Mouse (Mus musculus): ENCODE data around the gene Prkn. TPM values are rescaled to one million over a fixed set of nuclear protein-coding genes. Genes with fewer than 3 reads are reported as not detected.

The Prkn gene
- polyA plus RNA-seq, 1 experiment, result 28.0 TPM

GRCm38 (mm10) chr17:11788270-11788936 lies 948.2 kb downstream of the Prkn start:
- no peak for DNase-seq (ENCODE audit: extremely low spot score in 1 of 2, low spot score in 1 of 2)

- no peak for DNase-seq (ENCODE audit: extremely low spot score in 1 of 2, low spot score in 1 of 2)
Observed at GRCm38 (mm10) chr17:11795979-11796378, 955.8 kb downstream of the Prkn start.

- DNase-seq (ENCODE audit: extremely low spot score in 1 of 2, low spot score in 1 of 2), result no peak
Observed at GRCm38 (mm10) chr17:11801226-11801625, 961.0 kb downstream of the Prkn start.

- DNase-seq (ENCODE audit: extremely low spot score in 1 of 2, low spot score in 1 of 2), result no peak
Observed at GRCm38 (mm10) chr17:11807280-11807679, 967.1 kb downstream of the Prkn start.

- no peak for DNase-seq (ENCODE audit: extremely low spot score in 1 of 2, low spot score in 1 of 2)
Observed at GRCm38 (mm10) chr17:11817886-11818285, 977.7 kb downstream of the Prkn start.

- no peak for DNase-seq (ENCODE audit: extremely low spot score in 1 of 2, low spot score in 1 of 2)
Observed at GRCm38 (mm10) chr17:11819506-11819905, 979.3 kb downstream of the Prkn start.

GRCm38 (mm10) chr17:11820757-11821156 lies 980.6 kb downstream of the Prkn start:
- DNase-seq (ENCODE audit: extremely low spot score in 1 of 2, low spot score in 1 of 2), result no peak

GRCm38 (mm10) chr17:11829501-11829900 lies 989.3 kb downstream of the Prkn start:
- no peak for DNase-seq (ENCODE audit: extremely low spot score in 1 of 2, low spot score in 1 of 2)

- DNase-seq (ENCODE audit: extremely low spot score in 1 of 2, low spot score in 1 of 2), result no peak
Observed at GRCm38 (mm10) chr17:11837121-11837520, 996.9 kb downstream of the Prkn start.

- DNase-seq (ENCODE audit: extremely low spot score in 1 of 2, low spot score in 1 of 2), result no peak
Observed at GRCm38 (mm10) chr17:11844436-11844835, 1004.3 kb downstream of the Prkn start.

- DNase-seq (ENCODE audit: extremely low spot score in 1 of 2, low spot score in 1 of 2), result no peak
Observed at GRCm38 (mm10) chr17:11844989-11845388, 1004.8 kb downstream of the Prkn start.

GRCm38 (mm10) chr17:11845506-11845905 lies 1005.3 kb downstream of the Prkn start:
- DNase-seq (ENCODE audit: extremely low spot score in 1 of 2, low spot score in 1 of 2), result no peak

GRCm38 (mm10) chr17:11854571-11854970 lies 1014.4 kb downstream of the Prkn start:
- DNase-seq (ENCODE audit: extremely low spot score in 1 of 2, low spot score in 1 of 2), result no peak

- peak in 1 of 2 experiments; percentile 12 for DNase-seq (ENCODE audit: extremely low spot score in 1 of 2, low spot score in 1 of 2)
Observed at GRCm38 (mm10) chr17:11858772-11859405, 1018.7 kb downstream of the Prkn start.

GRCm38 (mm10) chr17:11861178-11861577 lies 1021.0 kb downstream of the Prkn start:
- DNase-seq (ENCODE audit: extremely low spot score in 1 of 2, low spot score in 1 of 2), result peak in 1 of 2 experiments; percentile 46

GRCm38 (mm10) chr17:11862360-11862759 lies 1022.2 kb downstream of the Prkn start:
- no peak for DNase-seq (ENCODE audit: extremely low spot score in 1 of 2, low spot score in 1 of 2)

GRCm38 (mm10) chr17:11863017-11863416 lies 1022.8 kb downstream of the Prkn start:
- DNase-seq (ENCODE audit: extremely low spot score in 1 of 2, low spot score in 1 of 2), result no peak

- DNase-seq (ENCODE audit: extremely low spot score in 1 of 2, low spot score in 1 of 2), result no peak
Observed at GRCm38 (mm10) chr17:11866231-11866630, 1026.0 kb downstream of the Prkn start.

- DNase-seq (ENCODE audit: extremely low spot score in 1 of 2, low spot score in 1 of 2), result no peak
Observed at GRCm38 (mm10) chr17:11867334-11868095, 1027.3 kb downstream of the Prkn start.

- no peak for DNase-seq (ENCODE audit: extremely low spot score in 1 of 2, low spot score in 1 of 2)
Observed at GRCm38 (mm10) chr17:11870546-11870945, 1030.4 kb downstream of the Prkn start.

GRCm38 (mm10) chr17:11876240-11876639 lies 1036.1 kb downstream of the Prkn start:
- no peak for DNase-seq (ENCODE audit: extremely low spot score in 1 of 2, low spot score in 1 of 2)

All from frontal cortex, adult 2 months (tissue).